Mouse (Mus musculus) ovary, postnatal 10 days (tissue): ENCODE results near the gene Nhsl1.

Experiments
- DNase-seq: peaks from one replicate; pipeline ENCODE4 v3.0.0; 2022; ENCODE audit warnings: low spot score

Nhsl1 gene

DNA sequence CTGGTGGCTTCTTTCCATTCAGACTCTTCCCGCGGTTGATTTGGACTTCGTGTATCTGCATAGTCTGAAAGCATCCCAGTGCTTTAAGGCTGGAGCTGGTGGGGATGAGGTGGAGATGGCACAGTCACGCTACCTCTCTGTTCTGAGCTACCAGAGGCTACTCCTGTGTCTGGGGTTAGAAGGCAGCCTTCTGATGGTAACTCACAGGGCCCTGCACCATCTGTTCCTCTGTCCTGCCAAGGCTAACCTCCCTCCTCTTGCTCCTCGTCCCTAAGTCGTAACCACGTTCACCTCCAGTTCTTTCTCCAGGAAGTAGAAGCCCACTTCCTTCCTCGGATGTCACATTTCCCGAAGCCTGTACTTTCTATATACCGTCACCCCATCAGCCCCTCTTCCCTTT is 171.2 kb downstream of the Nhsl1 start:
- DNase-seq, result no peak

DNA sequence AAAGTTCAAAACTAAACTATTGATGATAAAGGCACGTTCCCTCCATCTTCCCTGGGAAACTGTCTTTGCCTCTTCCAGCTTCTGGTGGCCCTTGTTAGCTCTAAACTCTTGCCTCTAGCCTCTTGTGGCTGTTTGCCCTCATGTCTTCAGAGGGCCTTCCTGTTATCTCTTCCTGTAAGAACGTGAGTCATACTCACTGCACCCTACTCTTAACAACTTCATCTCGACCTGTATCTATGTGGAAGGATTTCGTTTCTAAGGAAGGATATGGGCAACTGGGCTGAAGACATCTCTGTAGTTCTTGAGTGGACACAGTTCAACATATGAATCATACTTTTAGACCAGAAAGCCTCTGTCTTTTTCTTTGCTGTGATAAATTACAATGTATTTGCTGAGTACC is 173.2 kb downstream of the Nhsl1 start:
- DNase-seq, result no peak

DNA sequence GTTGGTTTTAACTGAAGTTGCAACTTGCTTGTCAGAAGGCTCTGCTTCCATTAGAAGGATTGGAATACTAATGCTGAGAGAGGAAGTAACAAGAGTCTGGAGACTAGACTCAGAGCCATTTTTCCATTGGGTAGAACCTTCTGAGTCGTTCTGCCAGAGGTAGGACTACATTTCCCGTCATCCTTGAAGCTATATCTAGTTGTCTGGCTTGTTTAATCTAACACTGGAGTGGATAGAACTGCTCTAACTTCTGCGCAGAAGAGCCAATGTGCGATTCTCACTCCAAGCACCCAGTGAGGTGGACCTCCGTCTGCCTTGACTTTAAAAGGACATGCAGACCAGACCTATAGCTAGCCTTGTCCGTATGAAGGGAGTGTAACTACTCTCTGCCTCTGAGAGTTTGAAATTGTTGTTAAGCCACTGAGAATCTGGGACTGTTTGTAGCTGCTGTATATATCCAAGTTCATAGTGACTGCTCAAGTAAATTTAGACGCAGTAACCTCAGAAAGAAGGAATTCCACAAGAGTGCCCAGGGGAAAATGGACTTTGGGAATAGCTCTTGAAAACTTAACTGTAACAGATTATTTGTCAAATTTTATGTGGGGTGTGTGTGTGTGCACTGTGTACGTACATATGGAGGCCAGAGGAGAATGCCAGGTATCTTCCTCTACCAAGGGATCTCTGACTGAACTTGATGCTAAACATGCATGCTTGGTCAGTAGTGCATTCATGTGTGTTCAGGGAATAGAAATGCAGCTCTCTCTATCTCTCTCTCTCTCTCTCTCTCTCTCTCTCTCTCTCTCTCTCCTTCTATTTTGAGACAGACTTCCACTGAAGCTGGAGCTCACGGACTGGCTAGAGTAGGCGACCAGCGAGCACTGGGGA is 174.5 kb downstream of the Nhsl1 start:
- DNase-seq, result no peak

DNA sequence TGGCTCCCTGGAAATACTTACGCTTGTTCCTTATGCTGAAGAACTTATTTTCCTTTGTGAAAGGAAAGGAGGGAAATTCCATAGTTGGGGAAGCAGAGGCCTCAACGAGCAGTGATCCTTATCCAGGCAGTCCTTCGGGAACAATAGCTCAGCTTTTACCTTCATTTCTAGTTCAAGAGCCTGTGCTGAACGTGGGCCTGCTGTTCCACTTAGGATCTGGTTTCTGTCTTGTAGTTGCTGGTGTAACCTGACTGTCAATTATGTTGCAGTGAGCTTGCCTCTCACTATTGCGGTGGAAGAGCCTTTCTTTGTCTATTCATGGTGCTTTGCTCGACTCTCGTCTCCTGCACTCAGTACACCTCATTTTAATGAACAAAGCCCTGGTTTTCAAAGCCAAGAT is 175.5 kb downstream of the Nhsl1 start:
- no peak for DNase-seq

DNA sequence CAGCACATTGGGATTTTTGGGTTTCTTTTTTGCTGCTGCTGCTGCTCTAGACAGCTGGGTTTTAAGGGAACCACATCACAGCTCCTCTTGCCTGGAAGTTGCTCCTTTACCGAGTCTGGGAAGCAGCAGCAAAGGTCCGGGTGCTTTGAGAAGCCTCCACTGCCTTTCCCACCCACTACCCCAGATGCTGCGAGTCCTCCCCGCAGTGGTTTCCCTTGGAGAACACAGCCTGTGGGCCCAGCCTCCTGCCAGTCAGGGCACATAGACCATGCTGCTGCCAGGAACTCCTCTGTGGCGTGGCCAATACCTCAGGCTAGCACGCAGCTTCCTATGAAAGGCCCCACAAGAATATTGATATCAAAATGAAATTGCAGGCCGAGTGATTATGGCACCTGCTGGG is 178.3 kb downstream of the Nhsl1 start:
- no peak for DNase-seq

DNA sequence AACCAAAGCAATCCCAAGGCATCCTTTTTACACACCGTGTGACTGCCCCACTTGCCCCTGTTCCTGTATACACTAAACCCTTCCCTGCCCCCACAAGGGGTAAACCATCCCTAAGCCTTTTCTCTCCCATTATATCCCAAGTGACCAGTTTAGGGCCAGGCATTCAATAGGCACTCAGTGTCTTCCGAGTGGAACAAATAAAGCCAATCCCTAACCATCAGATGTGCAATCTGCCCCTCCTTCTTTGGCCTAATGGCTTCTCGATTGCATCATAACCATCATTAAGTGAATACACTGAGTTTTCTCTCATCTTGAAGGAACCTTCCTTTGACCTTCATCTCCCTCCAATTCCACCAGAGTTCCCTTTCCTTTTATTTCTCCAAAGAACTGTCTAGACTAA is 183.2 kb downstream of the Nhsl1 start:
- no peak for DNase-seq

DNA sequence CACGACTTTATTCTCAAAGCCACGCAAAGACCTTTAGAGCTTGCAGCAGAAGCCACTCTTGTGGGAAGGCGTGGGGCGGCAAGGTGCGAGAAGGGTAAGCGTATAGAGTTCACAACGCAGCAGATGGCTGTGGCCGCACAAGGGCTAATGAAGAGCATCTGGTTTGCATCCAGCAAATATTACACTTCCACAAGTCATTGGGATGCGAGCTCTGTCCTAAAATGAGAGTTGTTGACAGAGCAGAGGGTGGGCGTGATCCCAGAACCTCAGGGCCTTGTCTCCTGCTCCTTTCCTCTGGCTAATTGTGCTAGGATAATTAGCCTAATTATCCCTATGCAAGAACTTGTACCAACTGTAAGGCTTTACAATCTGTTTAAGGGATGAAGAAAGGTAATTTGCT is 186.9 kb downstream of the Nhsl1 start:
- DNase-seq, result no peak

DNA sequence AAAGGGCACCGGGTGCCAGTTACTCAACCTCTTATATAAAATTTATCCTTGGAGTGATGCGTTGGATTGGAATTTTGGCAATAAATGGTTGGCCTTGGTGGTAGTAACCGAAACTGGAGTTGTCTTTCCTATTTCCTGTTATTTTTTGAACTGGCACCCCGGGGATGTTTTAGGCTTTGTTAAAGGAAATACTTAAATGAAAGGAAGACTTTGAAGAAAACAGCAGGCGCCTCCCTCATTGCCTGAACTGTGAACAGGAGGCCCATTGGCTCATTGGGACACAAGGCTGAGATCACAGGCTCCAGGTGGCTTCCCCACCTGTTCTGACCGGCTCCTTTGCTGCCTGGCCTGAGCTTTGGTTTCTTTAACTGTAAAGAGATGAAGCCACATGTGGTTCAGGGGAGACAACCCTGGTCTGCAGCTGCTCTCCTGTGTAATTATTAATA is 187.7 kb downstream of the Nhsl1 start:
- no peak for DNase-seq

DNA sequence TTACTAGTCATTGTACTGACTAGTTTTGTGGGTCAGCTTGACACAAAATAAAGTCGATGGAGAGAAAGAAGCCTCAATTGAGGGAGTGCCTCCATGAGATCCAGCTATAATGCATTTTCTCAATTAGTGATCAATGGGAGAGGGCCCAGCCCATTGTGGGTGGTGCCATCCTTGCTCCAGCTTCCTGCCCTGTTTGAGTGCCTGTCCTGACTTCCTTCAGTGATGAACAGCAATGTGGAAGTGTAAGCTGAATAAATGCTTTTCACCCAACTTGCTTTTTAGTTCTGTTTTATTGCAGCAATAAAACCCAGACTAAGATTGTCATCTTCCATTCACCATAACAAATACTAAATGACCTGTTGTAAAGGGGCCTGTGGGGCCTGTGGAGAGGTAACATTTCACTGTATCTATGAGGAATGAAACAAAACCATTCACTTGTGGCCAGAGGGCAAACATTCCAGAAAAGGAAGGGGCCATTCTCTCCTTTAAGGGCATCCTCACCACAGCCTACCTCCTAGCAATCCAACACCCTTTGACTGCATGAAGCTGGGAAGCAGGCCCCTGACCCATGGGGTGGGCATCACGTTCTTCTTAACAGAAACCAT is 189.2 kb downstream of the Nhsl1 start:
- no peak for DNase-seq

DNA sequence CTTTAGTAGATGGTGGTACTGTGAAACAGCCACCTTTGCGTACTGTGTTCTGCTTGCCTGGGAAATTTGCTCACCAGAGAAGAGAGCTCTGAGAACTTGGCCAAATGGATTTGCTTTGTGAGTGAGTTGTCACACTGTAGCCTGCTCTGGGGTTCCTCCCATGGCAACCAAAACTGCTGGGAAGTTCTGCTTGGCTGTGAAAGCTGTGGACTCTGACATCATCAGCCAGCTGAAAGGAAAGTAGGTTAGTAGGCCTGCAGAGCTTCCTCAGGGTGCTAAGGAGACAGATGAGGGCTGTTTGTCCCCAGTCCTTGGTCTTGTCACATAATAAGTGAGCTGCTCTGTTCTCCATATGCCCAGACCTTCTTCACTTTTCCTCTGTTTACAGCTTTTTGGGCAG is 189.8 kb downstream of the Nhsl1 start:
- no peak for DNase-seq

DNA sequence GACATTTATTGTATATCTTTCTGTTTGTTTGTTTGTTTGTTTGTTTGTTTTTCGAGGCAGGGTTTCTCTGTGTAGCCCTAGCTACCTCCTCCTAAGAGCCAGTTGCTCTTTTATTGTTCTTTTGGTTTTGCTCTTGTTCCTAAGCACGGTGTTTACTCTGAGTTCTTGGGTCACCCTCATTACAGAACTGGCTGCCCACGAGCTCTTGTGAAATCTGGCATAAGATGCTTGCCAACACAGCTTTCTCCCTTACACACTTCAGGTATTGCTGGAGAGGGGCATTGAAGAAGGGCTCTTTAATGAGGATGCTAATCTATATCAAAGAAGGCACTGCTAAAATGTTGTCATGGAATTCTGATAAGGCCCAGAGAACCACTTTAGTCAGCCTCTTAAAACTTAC is 191.9 kb downstream of the Nhsl1 start:
- no peak for DNase-seq

DNA sequence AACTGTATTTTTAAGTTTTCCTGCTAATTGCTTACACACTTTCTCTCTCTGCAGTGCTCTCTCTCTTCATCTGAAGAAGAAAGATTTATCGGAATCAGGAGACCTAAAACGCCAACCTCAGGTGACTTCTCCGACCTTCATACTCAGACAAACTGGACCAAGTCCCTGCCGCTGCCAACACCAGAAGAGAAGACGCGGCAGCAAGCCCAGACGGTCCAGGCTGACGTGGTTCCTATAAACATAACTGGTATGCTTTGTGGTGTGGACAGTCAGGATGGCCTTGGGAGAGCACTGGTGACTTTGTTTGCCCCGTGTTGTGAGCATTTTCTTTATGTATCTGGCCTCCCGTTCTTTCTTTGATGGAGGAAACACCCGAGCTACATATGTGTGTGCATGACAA is 192.7 kb downstream of the Nhsl1 start:
- DNase-seq, result no peak

DNA sequence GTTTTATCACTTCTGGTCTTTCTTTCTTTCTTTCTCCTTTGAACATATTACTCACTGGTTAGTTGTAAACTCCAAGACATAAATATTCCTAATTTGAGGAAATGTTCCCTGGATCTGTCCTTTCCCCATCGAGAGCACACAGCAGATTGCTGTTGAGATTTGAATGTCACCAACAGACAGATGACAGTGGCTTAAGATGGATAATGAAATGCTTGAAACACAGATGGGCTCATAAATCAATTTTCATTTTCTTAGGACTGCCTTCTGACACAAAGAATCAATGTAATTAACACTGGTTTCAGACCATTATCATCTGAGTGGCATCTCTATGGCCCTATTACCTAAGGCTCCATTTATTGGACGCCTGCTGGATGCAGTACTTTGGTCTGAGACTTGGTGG is 203.8 kb downstream of the Nhsl1 start:
- DNase-seq, result no peak

DNA sequence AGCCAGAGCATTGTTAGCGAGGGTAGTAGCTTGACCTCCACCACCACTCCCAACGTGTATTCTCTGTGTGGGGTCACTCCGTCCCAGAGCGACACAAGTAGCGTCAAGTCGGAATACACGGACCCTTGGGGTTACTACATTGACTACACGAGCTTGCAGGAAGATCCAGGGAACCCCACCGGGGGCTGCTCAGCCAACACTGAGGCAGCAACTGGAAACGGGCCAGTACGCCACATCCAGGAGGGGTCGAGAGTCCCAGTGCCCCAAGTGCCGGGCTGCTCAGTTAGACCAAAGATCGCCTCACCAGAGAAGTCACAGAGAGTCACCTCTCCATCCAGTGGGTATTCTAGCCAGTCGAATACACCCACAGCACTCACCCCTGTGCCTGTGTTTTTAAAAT is 206.5 kb downstream of the Nhsl1 start:
- DNase-seq, result no peak

DNA sequence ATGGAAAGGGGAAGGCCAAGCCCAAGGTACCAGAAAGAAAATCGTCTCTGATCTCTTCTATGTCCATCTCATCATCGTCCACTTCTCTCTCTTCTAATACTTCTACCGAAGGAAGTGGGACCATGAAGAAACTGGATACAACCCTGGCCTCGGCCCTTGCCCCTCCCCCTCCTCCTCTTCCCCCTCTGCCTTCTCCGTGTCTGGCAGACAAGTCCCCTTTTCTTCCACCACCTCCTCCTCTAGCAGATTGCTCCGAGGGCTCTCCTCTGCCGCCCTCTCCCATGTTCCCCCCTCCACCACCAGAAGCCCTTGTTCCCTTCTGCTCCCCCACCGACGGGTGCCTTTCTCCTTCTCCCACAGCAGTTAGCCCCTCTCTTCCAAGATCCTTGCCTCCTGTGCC is 206.9 kb downstream of the Nhsl1 start:
- no peak for DNase-seq

DNA sequence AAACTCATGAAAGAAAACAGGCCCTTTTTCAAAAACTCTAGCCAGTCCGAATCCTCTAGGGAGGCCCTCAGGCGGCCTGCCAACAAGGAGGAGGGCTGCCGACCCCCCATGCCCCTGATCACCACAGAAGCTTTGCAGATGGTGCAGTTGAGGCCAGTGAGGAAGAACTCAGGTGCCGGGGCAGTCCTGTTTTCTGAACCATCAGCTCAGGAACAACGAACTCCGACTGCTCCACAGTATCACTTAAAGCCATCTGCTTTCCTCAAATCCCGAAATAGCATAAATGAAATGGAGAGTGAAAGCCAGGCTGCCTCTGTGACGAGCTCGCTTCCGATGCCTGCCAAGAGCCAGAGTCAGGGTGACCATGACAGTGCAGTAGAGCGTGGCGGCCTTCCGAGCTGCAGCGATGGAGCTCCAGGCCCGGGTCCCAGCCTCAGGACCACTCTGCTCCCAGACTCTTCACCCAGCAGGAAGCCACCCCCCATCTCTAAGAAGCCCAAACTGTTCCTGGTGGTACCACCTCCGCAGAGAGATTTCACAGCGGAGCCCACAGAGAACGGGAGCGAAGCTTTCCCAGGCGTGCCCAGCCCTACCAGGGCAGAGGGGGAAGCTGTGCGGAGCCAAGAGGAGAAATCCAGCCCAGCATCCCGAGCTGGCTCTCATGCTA is 207.5 kb downstream of the Nhsl1 start:
- DNase-seq, result no peak

DNA sequence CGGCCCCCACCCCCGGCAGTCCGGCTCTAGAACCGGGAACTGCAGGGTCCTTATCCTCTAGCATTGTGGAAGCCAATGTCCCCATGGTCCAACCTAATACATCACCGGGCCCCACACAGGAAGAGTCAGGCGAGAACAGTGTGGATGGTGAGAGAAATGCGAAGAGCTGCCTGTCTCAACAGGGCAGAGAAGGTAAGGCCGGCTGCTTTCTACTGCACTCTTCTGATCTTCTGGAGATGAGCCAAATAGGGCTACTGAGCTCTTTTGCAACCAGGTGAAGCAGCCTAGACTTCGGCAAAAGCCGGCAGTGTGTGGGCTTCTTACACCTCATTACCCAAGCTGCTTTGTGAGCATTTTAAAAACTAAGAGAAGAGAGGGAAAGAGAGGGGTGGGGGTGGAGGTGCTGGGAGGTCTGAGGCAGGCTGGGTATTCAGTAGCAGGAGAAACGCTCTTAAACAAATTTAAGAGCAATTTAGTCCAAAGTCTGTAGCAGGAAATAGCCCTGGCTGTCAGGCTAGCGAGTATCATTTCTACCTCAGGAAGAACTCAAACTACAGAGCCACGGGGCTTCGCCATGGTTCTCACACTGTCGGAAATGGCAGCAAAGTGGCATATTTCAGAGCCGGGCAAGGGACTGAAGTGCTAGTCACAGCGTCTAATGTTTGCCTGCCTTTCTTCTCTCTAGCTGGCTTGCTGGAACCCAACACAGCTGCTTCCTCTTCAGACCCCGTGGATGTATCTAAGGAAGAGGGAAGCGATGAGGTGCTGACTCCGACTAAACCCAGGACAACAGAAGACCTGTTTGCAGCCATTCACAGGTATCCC is 208.3 kb downstream of the Nhsl1 start:
- no peak for DNase-seq

DNA sequence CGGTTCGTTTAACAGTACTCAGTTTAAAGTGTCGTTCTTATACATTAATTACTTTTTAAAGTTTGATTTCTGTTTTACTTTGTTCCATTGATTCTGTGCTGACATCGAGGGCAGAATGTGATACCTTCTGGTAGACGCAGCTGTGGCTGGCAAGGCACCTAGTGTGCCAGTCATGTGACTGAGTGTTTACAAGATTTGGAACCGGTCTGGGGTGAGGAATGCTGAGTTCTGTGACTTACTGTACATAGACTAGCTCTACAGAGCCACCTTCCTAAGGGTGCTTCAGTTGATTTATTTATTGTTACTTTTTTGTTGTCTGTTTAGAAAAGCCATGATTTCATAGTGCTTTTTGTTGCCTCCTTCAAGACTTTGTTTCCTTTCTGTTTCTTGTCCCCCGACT is 209.0 kb downstream of the Nhsl1 start:
- DNase-seq, result no peak

DNA sequence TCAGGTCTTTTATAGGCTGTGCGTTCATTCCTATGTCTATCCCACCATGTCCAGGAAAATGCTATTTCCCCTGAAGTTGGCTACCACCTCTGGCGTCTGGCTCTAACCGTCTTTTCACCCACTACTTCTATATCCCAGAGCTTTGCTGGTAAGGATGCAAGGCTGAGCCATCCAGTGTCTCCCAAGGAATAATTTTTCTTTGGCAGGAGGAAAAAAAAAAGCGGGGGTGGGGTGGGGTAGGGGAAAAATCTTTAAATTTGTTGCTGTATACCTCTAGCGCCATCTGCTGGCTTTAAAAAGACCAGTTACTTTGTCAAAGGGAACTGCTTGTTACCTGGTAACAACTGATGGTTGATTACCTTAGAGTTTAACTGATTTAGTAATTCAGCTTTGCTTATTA is 209.7 kb downstream of the Nhsl1 start:
- DNase-seq, result no peak

DNA sequence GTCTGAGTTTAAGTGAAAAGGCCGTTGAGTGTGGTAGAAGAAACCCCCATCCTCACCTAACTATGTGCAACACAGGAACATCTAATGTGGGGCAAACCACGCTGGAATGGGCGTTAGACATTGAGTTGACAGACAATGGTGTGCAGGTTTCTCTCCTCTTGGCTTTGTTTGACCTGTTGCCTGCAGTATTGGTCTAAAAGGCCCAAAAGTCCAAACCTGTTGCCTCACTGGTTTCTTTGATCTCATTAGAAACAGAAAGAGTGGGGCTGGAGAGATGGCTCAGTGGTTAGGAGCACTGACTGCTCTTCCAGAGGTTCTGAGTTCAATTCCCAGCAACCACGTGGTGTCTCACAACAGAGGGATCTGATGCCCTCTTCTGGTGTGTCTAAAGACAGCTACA is 210.4 kb downstream of the Nhsl1 start:
- no peak for DNase-seq

DNA sequence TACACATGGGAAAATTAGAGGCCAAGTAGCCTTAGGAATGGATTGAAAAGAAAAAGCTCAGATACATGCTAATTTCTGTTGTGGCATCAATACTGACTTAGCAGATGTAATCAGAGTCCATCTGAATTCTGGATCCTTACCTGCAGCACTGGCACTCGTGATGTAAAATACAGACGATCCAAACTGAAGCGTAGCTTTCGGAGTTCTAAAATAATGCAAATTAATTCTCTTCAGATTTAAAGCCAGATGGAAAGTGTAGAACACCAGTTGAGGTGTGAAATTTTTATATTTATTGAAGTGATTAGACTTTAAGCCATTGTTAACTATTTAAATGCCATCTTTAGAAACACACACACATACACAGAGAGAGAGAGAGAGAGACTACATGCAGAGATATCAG is 211.4 kb downstream of the Nhsl1 start:
- no peak for DNase-seq

DNA sequence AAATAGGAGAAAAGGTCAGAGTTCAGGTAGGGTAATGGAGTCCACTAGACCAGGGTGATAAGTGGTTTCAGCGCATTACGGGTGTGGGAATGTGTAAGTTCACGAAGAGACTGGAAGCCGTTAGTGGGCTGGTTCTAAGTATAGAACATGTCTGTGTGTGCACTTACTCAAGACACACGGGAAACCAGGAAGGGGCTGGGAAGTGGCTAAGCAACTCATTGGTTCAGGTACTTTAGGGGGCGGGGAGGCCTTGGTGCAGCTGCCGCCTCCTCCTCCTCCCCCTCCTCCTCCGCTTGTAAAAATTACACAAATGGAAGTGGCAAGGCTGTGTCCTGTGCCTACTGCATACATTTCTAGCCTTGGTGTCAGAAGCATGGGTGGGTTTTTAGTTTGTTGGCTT is 213.5 kb downstream of the Nhsl1 start:
- no peak for DNase-seq
